Mouse (Mus musculus) thymus, adult 2 months (tissue): ENCODE measurements around the gene Stk33.

ENCODE experiments used
- CTCF ChIP-seq: fragments of 200-500 bp; IDR thresholded peaks from 2 replicates; pipeline ENCODE4 v1.5.1; 2012; ENCODE audit warnings: mild to moderate bottlenecking, control low read depth, low read length, moderate library complexity, borderline replicate concordance; ENCODE audit not compliant: control insufficient read depth, poor library complexity, insufficient read depth; ENCODE audit errors: extremely low read depth
- POLR2A ChIP-seq: fragments of 200-500 bp; IDR thresholded peaks from 2 replicates; pipeline ENCODE4 v1.6.1; 2012; ENCODE audit warnings: mild to moderate bottlenecking, low read length, control low read depth, moderate library complexity; ENCODE audit not compliant: control insufficient read depth, poor library complexity, insufficient read depth; ENCODE audit errors: extremely low read depth

DNA sequence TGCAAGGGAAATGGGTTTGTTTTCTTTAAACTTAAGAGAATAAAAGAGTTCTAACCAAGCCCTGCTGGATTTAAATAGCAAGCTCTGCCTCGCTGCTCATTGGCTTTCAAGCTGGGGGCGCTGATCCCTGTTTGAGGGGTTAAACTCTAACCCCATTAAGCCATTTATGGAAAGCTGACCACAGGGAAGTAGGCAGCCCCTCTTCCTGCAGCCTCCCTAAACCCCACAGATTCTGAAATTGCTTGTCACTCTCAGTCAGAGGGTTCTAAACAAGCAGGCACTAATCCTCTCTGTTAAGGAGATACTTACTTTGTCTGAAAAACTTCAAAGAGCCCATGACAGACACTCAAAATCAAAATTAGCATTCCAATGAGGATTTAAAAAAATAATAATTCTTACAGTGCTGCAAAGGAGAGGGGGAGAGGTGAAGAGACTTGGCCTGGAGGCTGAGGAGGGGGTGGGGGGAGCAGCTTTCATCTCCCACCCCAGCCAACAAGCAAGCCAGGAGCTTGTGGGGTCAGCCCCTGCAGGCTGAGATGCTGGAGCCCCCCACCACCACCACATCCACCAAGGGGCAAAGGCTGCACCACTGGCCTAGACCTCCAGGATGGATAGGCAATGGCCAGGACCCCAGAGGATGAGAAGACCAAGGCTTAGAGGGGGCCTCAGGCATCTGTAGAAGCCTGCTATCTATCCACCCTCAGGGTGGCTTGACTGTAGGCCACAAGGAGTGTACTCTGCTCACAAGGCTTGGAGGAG, 203.8 kb downstream of the Stk33 start:
- TF ChIP-seq CTCF (no peak), POLR2A (no peak)
